Mouse (Mus musculus): ENCODE results near the gene Ubr1.
"Not testable (repeated sequence)": the region's sequence is repeated elsewhere in the genome, so short reads cannot be mapped to it uniquely, and the experiment has no call there.

Gene Ubr1

GRCm38 (mm10) chr2:120976990-120977925, 6.7 kb upstream of the Ubr1 start, which contains the start of gene Tmem62:
Gene Tmem62, plus strand, starts transcription at chr2:120977017.
- peak; percentile 59 for DNase-seq (ENCODE audit: low read depth, low spot score)

GRCm38 (mm10) chr2:120976308-120976707, 5.8 kb upstream of the Ubr1 start:
- peak; percentile 61 for DNase-seq (ENCODE audit: low read depth, low spot score)

- peak; percentile 83 for DNase-seq (ENCODE audit: low read depth, low spot score)
These were observed 2.4 kb upstream of the Ubr1 start for GRCm38 (mm10) chr2:120972964-120973363.

GRCm38 (mm10) chr2:120972257-120972656, 1.7 kb upstream of the Ubr1 start:
- DNase-seq (ENCODE audit: low read depth, low spot score), result not testable (repeated sequence)

GRCm38 (mm10) chr2:120971766-120972165, 1.3 kb upstream of the Ubr1 start:
- no peak for DNase-seq (ENCODE audit: low read depth, low spot score)

GRCm38 (mm10) chr2:120970045-120970539, 423 bp downstream of the Ubr1 start:
- DNase-seq (ENCODE audit: low read depth, low spot score), result no peak

GRCm38 (mm10) chr2:120965486-120965885, 5.0 kb downstream of the Ubr1 start:
- no peak for DNase-seq (ENCODE audit: low read depth, low spot score)

GRCm38 (mm10) chr2:120963110-120963509, 7.4 kb downstream of the Ubr1 start:
- no peak for DNase-seq (ENCODE audit: low read depth, low spot score)

- no peak for DNase-seq (ENCODE audit: low read depth, low spot score)
These were observed 10.3 kb downstream of the Ubr1 start for GRCm38 (mm10) chr2:120960261-120960660.

- DNase-seq (ENCODE audit: low read depth, low spot score), result no peak
These were observed 10.7 kb downstream of the Ubr1 start for GRCm38 (mm10) chr2:120959827-120960226.

- DNase-seq (ENCODE audit: low read depth, low spot score), result no peak
These were observed 11.2 kb downstream of the Ubr1 start for GRCm38 (mm10) chr2:120959363-120959762.

GRCm38 (mm10) chr2:120952176-120952938, 18.2 kb downstream of the Ubr1 start:
- DNase-seq (ENCODE audit: low read depth, low spot score), result peak; percentile 23

GRCm38 (mm10) chr2:120951208-120951607, 19.3 kb downstream of the Ubr1 start:
- no peak for DNase-seq (ENCODE audit: low read depth, low spot score)

- no peak for DNase-seq (ENCODE audit: low read depth, low spot score)
These were observed 37.5 kb downstream of the Ubr1 start for GRCm38 (mm10) chr2:120933038-120933437.

GRCm38 (mm10) chr2:120909556-120909955, 61.0 kb downstream of the Ubr1 start:
- no peak for DNase-seq (ENCODE audit: low read depth, low spot score)

- no peak for DNase-seq (ENCODE audit: low read depth, low spot score)
These were observed 74.2 kb downstream of the Ubr1 start for GRCm38 (mm10) chr2:120896361-120896760.

- no peak for DNase-seq (ENCODE audit: low read depth, low spot score)
These were observed 82.9 kb downstream of the Ubr1 start for GRCm38 (mm10) chr2:120887601-120888000.

- no peak for DNase-seq (ENCODE audit: low read depth, low spot score)
These were observed 97.3 kb downstream of the Ubr1 start for GRCm38 (mm10) chr2:120873192-120873591.

GRCm38 (mm10) chr2:120871447-120872336, 98.8 kb downstream of the Ubr1 start:
- no peak for DNase-seq (ENCODE audit: low read depth, low spot score)

GRCm38 (mm10) chr2:120867336-120867735, 103.2 kb downstream of the Ubr1 start:
- DNase-seq (ENCODE audit: low read depth, low spot score), result no peak

- peak; percentile 42 for DNase-seq (ENCODE audit: low read depth, low spot score)
These were observed 104.0 kb downstream of the Ubr1 start for GRCm38 (mm10) chr2:120866561-120866960.
